Mouse (Mus musculus) limb, embryonic 12.5 days (tissue): Measurements from ENCODE around the gene Kcnh5. TPM values are rescaled to one million over a fixed set of nuclear protein-coding genes. Genes with fewer than 3 reads are reported as not detected.

Source experiments
- ATAC-seq: fragments of 200-750 bp; cut with Nextera tagmentation; 2 replicates; pipeline ENCODE4 v1.8.0; 2017; ENCODE audit warnings: low read depth, moderate TSS enrichment; ENCODE audit not compliant: insufficient number of reproducible peaks, insufficient read depth, low FRiP score, low TSS enrichment
- H3K27ac ChIP-seq: fragments of 300-500 bp; sonication (generic); 2 replicates; pipeline ENCODE4 v1.5.1; 2016; ENCODE audit warnings: mild to moderate bottlenecking, moderate library complexity
- H3K27me3 ChIP-seq: fragments of 300-500 bp; sonication (generic); 2 replicates; pipeline ENCODE4 v1.6.1; 2016; ENCODE audit warnings: mild to moderate bottlenecking, moderate library complexity
- H3K36me3 ChIP-seq: fragments of 300-500 bp; sonication (generic); 2 replicates; pipeline ENCODE4 v1.6.1; 2016; ENCODE audit warnings: mild to moderate bottlenecking, moderate library complexity
- H3K4me1 ChIP-seq: fragments of 300-500 bp; sonication (generic); replicated peaks from 2 replicates; pipeline ENCODE4 v1.6.1; 2016
- H3K4me2 ChIP-seq: fragments of 300-500 bp; sonication (generic); 2 replicates; pipeline ENCODE4 v1.6.1; 2016; ENCODE audit warnings: mild to moderate bottlenecking, moderate library complexity
- H3K4me3 ChIP-seq: fragments of 300-500 bp; sonication (generic); replicated peaks from 2 replicates; pipeline ENCODE4 v1.5.1; 2016; ENCODE audit warnings: mild to moderate bottlenecking
- H3K9ac ChIP-seq: fragments of 300-500 bp; sonication (generic); replicated peaks from 2 replicates; pipeline ENCODE4 v1.6.1; 2016; ENCODE audit warnings: mild to moderate bottlenecking, moderate library complexity
- H3K9me3 ChIP-seq: fragments of 300-500 bp; sonication (generic); 2 replicates; pipeline ENCODE4 v1.6.1; 2016; ENCODE audit warnings: mild to moderate bottlenecking, moderate library complexity
- WGBS: fragments of 180-500 bp; shearing (Covaris S2); methylation state at CpG from one replicate; pipeline ENCODE4 v1.1.7; 2016; 5-methylcytosine and 5-hydroxymethylcytosine counted together
- polyA plus RNA-seq: library from polyadenylated mRNA; unstranded; fragments of >200 nt; fragmentation: Nextera tagmentation; extraction: Ambion mirVana; gene quantifications from 2 replicates; pipeline ENCODE4 v1.2.1, GENCODE M21; 2016

Kcnh5 gene
- 0.26 and 0.35 TPM in 2 replicates for polyA plus RNA-seq

DNA sequence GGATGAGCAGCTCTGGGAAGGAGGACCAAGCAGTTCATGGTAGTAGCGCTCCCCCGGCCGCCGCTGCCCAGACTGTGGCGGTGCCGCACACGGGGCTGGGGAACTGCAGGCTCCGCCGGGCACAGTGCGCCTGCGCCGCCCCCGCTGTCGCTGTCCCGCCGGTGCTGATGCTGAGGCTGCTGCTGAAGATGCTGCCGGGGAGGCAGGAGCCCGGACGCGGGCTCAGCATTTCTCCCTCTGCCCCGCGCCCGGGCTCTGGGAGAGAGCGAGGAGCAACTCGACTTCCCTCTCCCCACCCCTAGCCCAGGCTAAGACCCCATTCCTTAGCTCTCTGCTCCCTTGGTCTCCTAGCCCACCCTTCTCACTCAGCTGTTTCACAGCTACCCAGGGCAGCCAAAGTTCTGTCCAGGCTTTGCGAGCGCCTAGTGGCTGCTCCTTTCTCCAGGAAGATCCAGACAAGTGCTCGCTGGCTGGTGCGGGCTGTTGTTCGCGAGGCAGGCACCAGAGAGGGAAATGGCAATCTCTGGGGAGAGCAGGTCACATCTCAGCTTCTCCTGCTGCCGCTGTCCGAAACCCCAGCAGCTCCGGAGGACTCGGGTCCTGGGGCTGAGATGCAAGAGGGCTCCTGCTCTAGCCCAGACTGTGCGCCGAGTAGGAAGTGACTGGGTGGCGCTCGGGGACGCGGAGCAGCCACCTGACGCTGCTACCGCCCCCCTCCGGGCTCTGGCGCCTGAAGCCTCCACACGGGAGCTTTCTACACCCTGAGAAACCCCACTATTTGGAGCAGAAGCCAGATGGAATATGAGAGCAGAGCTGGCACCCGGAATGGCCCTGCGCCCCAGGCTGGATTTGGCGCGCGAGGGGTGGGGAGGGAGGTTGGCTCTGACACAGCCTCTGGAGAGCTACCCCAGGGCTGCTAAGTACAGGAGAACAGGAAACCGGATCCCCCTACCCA is at the start of gene Kcnh5:
Gene Kcnh5 (minus strand): TSS at position 642 of the 955 bp plus-strand sequence.
- H3K27me3 ChIP-seq = peaks cover 71% of the 10 kb centered on the region
- no peaks in the 10 kb centered on the region for H3K36me3 ChIP-seq
- H3K4me3 ChIP-seq = peak within 1 kb of the TSS; percentile 50
- ATAC-seq = peak; percentile 88
- no peak within 1 kb of the TSS for H3K27ac ChIP-seq
- H3K9me3 ChIP-seq = no peaks in the 10 kb centered on the region
- H3K4me2 ChIP-seq = peak within 1 kb of the TSS; percentile 93
- H3K9ac ChIP-seq = peak within 1 kb of the TSS; percentile 45; the same call in 1 of the 2 replicates
- peaks cover 22% of the 10 kb centered on the region for H3K4me1 ChIP-seq
- under 1% methylated on average over 52 of the region's 52 CpGs for WGBS

DNA sequence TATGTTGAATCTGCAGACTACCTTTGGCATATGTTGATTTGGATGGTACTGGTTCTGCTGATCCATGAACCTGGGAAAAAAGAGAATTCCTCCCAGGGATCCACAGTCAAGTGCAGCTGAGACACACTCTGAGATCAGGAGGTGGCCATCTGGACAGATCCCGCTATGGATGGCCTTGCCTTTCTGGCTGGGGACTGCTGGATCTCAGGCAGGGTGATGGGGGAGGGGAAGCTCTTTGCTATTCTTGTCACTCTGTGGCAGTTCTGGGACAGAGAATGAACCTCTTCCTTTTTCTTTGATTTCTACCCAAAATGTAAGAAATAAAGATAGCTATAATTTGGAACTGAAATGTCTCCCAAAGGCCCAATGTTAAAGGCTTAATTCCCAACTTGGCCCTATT is 46.8 kb upstream of the Kcnh5 start:
- Histone ChIP-seq H3K27me3 (no peaks in the 10 kb centered on the region), H3K9ac (no peak overlapping the region), H3K27ac (no peak overlapping the region), H3K9me3 (0 out of 2 replicates have a peak, but pooled peaks cover 10% of the 10 kb centered on the region), H3K4me2 (no peak overlapping the region), H3K36me3 (no peaks in the 10 kb centered on the region), H3K4me3 (no peak overlapping the region), H3K4me1 (no peaks in the 10 kb centered on the region)
- 77% methylated on average over 1 of the region's 1 CpGs for WGBS
- no peak for ATAC-seq

GRCm38 (mm10) chr12:75189413-75189812 is 12.3 kb upstream of the Kcnh5 start:
- Histone ChIP-seq H3K27ac (no peak overlapping the region), H3K4me3 (no peak overlapping the region), H3K27me3 (no peaks in the 10 kb centered on the region), H3K9ac (no peak overlapping the region), H3K4me1 (no peaks in the 10 kb centered on the region), H3K9me3 (no peaks in the 10 kb centered on the region), H3K36me3 (no peaks in the 10 kb centered on the region), H3K4me2 (no peak overlapping the region)
- ATAC-seq = no peak
- WGBS = 77% methylated on average over 2 of the region's 2 CpGs

DNA sequence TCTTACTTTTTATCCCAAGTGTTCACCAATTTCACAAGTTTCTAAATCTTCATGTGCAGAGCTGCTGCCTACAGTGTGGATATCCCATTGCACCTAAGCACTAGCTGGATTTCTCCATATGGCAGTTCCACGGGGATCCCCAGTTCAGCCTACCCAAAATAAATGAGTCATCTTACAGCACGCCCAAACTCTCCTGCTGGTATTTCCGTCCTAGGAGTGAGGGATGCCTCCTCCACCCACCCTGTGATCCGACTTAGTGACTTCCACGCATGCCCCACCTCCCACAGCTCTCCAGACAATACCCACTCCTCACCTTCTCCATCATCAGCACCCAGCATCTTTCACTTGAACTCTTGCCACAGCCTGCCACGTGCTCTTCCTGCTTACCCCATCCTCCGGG is 5.5 kb upstream of the Kcnh5 start:
- H3K4me1 ChIP-seq = peaks cover 5% of the 10 kb centered on the region
- H3K4me3 ChIP-seq = no peak overlapping the region
- no peak overlapping the region for H3K4me2 ChIP-seq
- H3K36me3 ChIP-seq = no peaks in the 10 kb centered on the region
- 76% methylated on average over 7 of the region's 7 CpGs for WGBS
- H3K9ac ChIP-seq = no peak overlapping the region
- peaks cover 35% of the 10 kb centered on the region for H3K27me3 ChIP-seq
- no peak overlapping the region for H3K27ac ChIP-seq
- ATAC-seq = no peak
- H3K9me3 ChIP-seq = no peaks in the 10 kb centered on the region

GRCm38 (mm10) chr12:75179491-75179890 is 2.4 kb upstream of the Kcnh5 start:
- no peaks in the 10 kb centered on the region for H3K9me3 ChIP-seq
- no peak overlapping the region for H3K4me3 ChIP-seq
- peaks cover 22% of the 10 kb centered on the region for H3K4me1 ChIP-seq
- H3K27me3 ChIP-seq = peaks cover 64% of the 10 kb centered on the region
- ATAC-seq = no peak
- WGBS = 14% methylated on average over 8 of the region's 8 CpGs
- H3K27ac ChIP-seq = no peak overlapping the region
- H3K4me2 ChIP-seq = no peak overlapping the region
- no peaks in the 10 kb centered on the region for H3K36me3 ChIP-seq
- no peak overlapping the region for H3K9ac ChIP-seq

DNA sequence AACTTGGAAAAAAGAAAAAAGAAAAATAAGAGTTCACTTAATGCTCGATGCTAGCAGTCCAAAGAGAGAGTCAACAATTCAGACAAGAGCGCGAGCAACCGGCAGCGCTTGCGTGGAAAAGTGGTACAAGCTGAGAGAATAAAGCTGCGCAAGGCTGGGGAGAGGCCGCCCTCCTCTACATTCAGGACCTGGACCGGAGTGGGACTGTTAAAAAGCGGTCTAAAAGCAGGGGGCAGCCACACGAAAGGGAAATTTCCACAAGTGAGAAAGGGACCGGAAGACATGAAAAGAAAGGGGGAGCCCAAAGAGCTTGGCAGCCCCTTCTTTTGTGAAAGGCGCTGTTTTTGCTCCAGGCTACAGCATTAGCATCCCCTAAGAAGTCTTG is 506 bp upstream of the Kcnh5 start:
- Histone ChIP-seq H3K9ac (no peak overlapping the region), H3K4me2 (peak overlapping the region; percentile 93), H3K4me3 (peak overlapping the region; percentile 50), H3K9me3 (no peaks in the 10 kb centered on the region), H3K36me3 (no peaks in the 10 kb centered on the region), H3K27ac (no peak overlapping the region), H3K4me1 (peaks cover 22% of the 10 kb centered on the region), H3K27me3 (peaks cover 71% of the 10 kb centered on the region)
- ATAC-seq = 0 out of 2 replicates have a peak, but pooled peaks have one; percentile 48
- WGBS = 1% methylated on average over 13 of the region's 13 CpGs

GRCm38 (mm10) chr12:75175931-75176565 is 1.1 kb downstream of the Kcnh5 start:
- WGBS = 5% methylated on average over 19 of the region's 19 CpGs
- H3K27ac ChIP-seq = no peak overlapping the region
- peak; percentile 50; the same call in 1 of the 2 replicates for ATAC-seq

GRCm38 (mm10) chr12:75170970-75171369 is 6.2 kb downstream of the Kcnh5 start:
- no peaks in the 10 kb centered on the region for H3K36me3 ChIP-seq
- H3K9ac ChIP-seq = no peak overlapping the region
- 32% methylated on average over 2 of the region's 2 CpGs for WGBS
- H3K27ac ChIP-seq = no peak overlapping the region
- H3K4me2 ChIP-seq = no peak overlapping the region
- 0 out of 2 replicates have a peak, but pooled peaks cover 8% of the 10 kb centered on the region for H3K9me3 ChIP-seq
- H3K27me3 ChIP-seq = peaks cover 22% of the 10 kb centered on the region
- no peak overlapping the region for H3K4me3 ChIP-seq
- peaks cover 1% of the 10 kb centered on the region; the same call in 1 of the 2 replicates for H3K4me1 ChIP-seq
- ATAC-seq = no peak

More at GRCm38 (mm10) chr12:75175931-75176565, 1.1 kb downstream of the Kcnh5 start:
- Histone ChIP-seq H3K4me3 (peak overlapping the region; percentile 50), H3K9me3 (no peaks in the 10 kb centered on the region), H3K4me1 (peaks cover 22% of the 10 kb centered on the region), H3K4me2 (peak overlapping the region; percentile 93), H3K9ac (peak overlapping the region; percentile 45; the same call in 1 of the 2 replicates), H3K36me3 (no peaks in the 10 kb centered on the region), H3K27me3 (peaks cover 69% of the 10 kb centered on the region)

DNA sequence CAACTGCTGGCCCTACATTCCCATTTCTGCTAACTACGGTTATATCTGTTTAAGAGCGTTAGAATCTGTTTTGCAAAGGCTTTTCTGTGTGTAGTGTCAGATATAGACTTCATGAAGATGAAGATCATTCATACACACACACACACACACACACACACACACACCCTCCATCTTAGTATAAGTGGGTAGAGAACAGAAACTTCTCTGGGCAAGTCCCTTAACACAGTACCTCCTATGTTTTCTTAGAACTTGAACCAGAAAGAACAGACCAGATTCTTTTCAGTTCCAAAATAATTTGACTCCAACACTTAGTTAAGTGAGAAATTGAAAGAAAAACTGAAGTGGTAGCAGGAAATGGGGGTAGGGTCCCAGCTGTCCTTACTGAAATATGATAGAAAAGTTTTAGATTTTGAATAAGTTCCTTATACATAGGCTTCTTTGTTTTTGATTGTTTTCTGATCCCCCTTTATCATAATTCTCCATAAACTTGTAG is 24.0 kb downstream of the Kcnh5 start:
- H3K27ac ChIP-seq = no peak overlapping the region
- H3K9me3 ChIP-seq = no peaks in the 10 kb centered on the region
- no peak overlapping the region for H3K4me2 ChIP-seq
- no peaks in the 10 kb centered on the region for H3K36me3 ChIP-seq
- no peaks in the 10 kb centered on the region for H3K4me1 ChIP-seq
- no peaks in the 10 kb centered on the region for H3K27me3 ChIP-seq
- no peak overlapping the region for H3K4me3 ChIP-seq
- 92% methylated on average over 2 of the region's 2 CpGs for WGBS
- H3K9ac ChIP-seq = no peak overlapping the region
- ATAC-seq = no peak

DNA sequence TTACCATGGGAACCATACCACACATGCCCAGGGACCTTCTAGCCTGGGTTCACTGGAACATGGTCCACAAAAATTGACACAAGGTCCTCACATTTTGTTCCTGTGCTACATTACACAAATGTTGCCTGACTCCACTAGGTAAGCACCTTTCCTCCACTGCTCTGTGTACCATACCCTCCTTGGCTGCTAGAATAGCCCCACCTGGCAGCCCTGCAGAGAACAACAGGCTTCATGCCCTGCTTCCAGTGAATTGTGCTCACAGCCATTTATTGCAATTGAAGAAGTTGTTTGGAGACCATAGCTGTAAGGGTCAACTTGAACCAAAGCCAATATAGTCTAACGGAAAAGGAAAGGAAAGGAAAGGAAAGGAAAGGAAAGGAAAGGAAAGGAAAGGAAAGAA is 37.3 kb downstream of the Kcnh5 start:
- Histone ChIP-seq H3K4me3 (no peak overlapping the region), H3K9ac (no peak overlapping the region), H3K9me3 (no peaks in the 10 kb centered on the region), H3K4me1 (no peaks in the 10 kb centered on the region), H3K27ac (no peak overlapping the region), H3K4me2 (no peak overlapping the region), H3K27me3 (no peaks in the 10 kb centered on the region), H3K36me3 (no peaks in the 10 kb centered on the region)
- ATAC-seq = no peak
- 69% methylated on average over 1 of the region's 1 CpGs for WGBS

DNA sequence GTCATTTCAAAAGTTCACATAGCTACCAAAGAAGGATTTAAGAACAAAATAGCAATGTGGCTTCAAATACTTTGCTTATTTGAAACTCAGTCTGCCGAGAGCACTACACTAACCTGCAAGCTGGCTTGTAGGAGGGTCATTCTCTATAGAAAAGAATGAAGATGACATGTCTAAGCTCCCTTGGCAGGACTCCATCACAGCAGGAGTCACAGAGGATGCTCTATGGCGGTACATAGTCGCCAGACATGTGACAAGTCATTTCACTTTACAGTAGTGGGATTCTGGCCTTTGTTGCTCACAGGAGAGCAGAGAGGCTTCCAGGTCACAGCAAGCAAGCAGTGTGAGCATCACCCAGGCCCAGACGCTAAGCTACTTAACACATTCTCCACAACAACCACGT is 85.2 kb downstream of the Kcnh5 start:
- H3K4me1 ChIP-seq = no peaks in the 10 kb centered on the region
- no peaks in the 10 kb centered on the region for H3K9me3 ChIP-seq
- no peak overlapping the region for H3K9ac ChIP-seq
- no peak overlapping the region for H3K4me2 ChIP-seq
- H3K36me3 ChIP-seq = no peaks in the 10 kb centered on the region
- ATAC-seq = no peak
- H3K27ac ChIP-seq = no peak overlapping the region
- 76% methylated on average over 5 of the region's 5 CpGs for WGBS
- H3K27me3 ChIP-seq = no peaks in the 10 kb centered on the region
- H3K4me3 ChIP-seq = no peak overlapping the region
